Mouse (Mus musculus) c-Kit-positive CD71-negative TER-119-negative erythroid progenitor cells, embryonic 14.5 days (primary cell): ENCODE measurements at regions not wholly inside any gene's neighbourhood (a gene's known extent, or its start where the extent isn't known, plus 50 kb on each side); places are given as distances from the start of the nearest gene placed in this dataset.

Experiments
- DNase-seq: peaks from one replicate; pipeline ENCODE4 v3.0.0-alpha.2; 2013; ENCODE audit warnings: low read depth

DNA sequence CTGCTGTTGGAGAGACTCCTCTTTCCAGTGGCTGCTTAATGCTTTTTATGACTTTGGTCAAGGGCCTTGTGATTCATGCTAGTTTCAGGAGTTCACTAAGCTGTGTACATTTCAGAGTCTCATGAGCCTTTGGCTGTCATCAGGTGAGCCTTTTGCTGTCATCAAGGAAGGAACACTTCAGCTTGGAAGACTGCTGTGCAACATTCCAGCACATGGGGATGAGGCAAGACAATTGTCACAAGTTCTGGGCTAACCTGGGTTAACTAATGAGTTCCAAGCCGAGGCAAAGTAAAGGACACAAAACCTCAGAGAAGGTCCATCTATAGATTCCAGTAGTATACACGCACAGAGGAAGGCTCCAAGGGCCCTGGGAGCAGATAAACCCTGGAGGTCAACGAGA, 124.8 kb upstream of the Eef2kmt start:
- DNase-seq, result no peak

DNA sequence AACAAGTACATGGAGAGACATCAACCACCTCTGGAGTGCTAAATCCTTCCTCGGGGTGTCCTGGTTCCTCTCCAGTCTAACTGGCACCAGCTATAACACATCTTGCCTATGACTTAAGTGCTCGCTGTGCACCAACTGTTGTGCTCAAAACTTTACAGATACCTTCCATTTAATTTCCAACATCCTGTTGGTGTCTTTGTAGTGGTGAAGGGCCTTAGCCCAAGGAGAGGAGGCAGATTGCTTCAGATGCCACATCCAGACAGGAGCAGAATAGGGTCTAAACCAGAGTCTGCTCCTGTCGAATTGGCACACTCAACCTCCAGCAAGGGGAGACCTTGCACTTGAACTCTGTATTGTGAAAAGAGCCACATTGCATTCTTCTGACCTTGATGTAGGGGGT, 121.2 kb upstream of the Eef2kmt start:
- no peak for DNase-seq

GRCm38 (mm10) chr16:5374818-5375605, 119.2 kb upstream of the Eef2kmt start:
- DNase-seq, result no peak

DNA sequence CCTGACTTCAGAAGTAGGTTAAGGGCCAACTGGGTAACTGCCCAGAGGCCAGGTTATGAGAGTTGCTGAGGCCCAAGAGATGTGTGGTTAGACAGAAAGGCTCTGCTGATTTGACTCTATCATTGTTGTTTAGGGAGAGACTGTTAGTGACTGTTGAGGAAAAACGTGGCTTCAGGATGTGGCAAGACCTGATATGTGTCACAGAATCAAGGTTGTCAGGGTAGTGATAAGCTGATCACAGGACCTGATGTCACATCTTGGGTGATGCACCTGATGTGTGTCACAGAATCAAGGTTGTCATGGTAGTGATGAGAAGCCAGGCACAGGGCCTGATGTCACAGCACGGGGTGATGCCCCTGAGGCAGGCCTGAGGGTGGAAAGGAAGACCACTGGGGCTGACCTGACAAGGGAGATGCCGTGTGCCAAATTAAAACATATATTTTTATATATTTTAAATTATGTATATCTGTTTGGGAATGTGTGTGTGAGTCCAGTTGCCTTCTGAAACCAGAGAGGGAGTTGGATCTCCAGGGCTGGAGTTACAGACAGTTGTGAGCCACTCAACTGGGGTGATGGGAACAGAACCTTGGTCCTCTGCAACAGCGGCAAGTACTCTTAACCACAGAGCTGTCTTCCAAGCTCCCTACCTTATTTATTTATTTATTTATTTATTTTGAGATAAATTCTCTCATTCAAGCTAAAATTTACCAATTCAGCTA, 115.6 kb upstream of the Eef2kmt start:
- DNase-seq, result no peak

GRCm38 (mm10) chr16:5370496-5370895, 114.7 kb upstream of the Eef2kmt start:
- no peak for DNase-seq

DNA sequence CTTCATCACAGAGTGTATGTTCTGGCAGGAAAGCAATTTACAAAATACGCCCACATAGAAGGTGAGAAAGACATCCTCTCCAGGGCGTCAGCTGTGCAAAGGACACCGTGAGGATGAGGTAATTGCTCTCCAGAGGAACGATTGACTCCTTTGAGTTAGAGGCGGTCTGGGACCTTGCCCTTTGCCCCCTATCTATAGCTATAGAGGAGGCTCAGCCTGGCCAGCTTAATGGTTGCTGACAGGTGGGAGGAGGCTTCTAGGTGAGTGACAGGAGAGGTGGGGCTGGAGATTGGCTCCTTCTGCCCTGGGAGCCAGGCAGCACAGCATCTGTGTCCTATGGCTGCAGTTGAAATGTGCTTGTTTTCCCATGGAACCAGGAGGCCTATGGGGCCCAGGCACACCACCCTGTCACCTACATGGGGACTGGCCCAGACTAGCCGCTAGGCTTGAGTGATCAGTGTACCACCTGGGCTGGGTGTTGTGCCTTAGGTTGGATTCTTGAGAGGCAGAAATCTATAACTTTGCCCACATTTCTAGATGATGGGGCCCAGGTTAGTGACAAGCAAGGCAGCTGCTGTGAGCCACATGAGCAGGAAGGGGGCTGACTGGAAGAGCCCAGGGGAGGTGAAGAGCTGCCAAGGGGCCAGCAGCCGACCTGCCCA, 113.2 kb upstream of the Eef2kmt start:
- DNase-seq, result no peak

GRCm38 (mm10) chr16:5368357-5368756, 112.6 kb upstream of the Eef2kmt start:
- no peak for DNase-seq

- DNase-seq, result no peak
Measured at GRCm38 (mm10) chr16:5367581-5368119, 111.9 kb upstream of the Eef2kmt start.

- DNase-seq, result no peak
Measured at GRCm38 (mm10) chr16:5366021-5366420, 110.2 kb upstream of the Eef2kmt start.

- DNase-seq, result no peak
Measured at GRCm38 (mm10) chr16:5363007-5363570, 107.3 kb upstream of the Eef2kmt start.

DNA sequence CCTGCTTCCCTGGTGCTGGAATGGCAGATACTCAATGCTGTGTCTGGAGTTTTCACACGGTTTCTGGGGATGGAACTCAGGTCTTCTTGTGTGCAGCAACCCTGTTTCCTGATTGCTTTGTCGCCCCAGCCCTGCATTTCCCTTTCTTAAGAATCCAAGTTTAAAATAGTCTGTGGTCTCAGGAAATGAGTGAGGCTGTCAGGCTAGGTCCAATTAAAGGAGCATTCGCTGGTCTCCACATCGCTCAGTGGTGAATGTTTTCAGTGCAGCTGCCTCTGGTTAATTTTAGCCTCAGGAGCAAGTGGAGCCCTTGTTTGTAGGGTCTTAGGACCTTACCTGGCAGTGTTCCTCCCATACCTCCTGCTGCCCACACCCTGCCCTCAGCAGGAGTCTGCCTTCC, 103.4 kb upstream of the Eef2kmt start:
- DNase-seq, result no peak

DNA sequence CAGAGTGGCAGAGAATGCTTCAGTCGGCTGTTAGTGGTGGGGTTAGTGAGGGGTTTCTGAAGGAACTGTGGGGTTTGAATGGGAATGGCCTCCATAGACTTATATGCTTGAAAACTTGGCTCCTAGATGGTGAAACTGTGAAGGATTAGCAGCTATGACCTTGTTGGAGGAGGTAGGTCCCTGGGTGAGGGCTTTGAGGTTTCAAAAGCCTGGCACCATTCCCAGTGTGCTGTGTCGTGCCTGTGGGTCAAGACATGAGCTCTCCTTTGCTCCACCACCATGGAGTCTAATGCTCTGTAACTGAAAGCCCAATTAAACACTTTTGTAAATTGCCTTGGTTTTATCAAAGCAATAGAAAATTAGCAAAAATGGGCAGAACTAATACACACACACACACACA, 98.1 kb upstream of the Eef2kmt start:
- no peak for DNase-seq

DNA sequence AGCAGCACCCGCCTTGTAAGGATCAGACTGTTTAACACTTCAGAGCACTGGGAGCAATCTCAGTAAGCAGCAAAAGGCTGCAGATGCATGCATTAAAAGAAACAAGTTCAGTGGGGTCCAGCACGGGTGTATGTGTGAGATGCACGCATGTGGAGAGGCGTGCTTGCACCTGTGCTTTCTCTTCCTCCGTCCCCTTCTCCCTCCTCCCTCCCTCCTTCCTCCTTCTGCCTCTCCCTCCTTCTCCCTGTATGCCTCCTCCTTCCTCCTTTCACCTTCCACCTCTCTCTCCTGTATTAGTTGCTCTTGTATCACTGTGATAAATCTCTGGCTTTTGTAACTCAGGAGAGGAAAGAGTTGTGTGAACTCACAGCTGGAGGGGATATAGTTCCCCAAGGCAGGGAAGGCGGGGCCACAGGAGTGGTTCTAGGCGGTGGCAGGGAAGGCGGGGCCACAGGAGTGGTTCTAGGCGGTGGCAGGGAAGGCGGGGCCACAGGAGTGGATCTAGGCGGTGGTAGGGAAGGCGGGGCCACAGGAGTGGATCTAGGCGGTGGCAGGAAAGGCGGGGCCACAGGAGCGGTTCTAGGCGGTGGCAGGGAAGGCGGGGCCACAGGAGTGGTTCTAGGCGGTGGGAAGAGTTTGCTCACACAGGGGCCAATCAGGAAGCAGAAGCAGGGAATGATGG, 96.2 kb upstream of the Eef2kmt start:
- peak; percentile 58 for DNase-seq

- DNase-seq, result no peak
Measured at GRCm38 (mm10) chr16:5347151-5347550, 91.4 kb upstream of the Eef2kmt start.

GRCm38 (mm10) chr16:5342326-5342725, 86.5 kb upstream of the Eef2kmt start:
- no peak for DNase-seq

GRCm38 (mm10) chr16:5316271-5316670, 60.5 kb upstream of the Eef2kmt start:
- no peak for DNase-seq

DNA sequence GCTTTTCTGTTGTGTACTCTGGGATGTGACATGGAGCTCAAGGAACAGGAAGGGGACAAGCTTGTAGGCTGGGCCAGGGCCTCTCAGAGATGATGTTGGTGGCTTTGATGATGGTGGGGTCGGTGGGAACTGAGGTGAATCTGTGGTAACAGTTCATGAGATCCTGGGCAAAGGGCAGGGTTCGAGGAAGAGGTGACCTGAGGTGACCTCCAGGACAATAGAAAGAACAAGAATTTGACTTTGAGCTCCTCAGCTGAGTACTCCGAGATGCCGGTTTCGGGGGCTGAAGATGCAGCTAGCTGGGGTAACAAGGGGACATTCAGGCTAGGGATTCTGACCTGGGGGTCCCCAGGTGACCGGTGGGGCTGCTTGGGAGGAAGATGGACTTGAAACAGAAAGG, 57.5 kb upstream of the Eef2kmt start:
- no peak for DNase-seq

- DNase-seq, result no peak
Measured at GRCm38 (mm10) chr16:5311456-5311855, 55.7 kb upstream of the Eef2kmt start.

- no peak for DNase-seq
Measured at GRCm38 (mm10) chr16:5310736-5311135, 55.0 kb upstream of the Eef2kmt start.

DNA sequence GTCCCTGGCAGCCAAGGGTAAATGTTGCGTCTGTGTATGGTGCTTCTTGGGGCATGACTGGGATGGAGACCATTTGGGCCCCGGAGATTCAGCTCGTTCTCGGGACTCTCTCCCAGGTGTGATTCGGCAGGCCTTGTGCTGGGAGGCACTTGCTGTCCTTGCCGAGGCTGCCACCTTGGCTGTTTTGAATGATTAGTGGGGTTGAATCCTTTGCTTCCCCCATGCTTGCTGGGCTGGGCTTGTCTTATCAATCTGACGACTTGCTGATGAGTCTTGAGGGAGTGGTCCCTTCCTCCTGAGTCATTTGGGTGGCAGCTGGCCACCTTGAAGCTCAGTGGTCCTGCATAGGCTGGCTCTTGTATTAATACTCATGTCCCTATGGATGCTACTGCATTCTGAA, 52.0 kb upstream of the Eef2kmt start:
- no peak for DNase-seq

DNA sequence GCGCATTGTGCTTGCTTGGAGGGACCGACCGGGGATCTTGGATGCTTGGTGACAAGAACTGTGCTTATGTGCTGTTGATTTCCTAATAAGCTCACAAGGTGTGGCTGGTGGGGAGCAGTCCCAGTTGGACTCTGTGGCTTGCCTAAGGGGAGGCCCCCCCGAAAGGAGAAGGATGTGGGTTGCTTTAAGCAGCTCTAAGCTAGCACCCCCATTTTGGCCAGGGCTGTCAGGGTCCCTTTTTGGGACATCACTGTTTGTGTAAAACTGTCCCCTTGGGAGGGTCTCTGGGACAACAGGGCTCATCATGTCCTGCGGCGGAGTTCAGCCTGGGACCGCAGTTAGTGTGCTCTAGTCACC, 51.4 kb upstream of the Eef2kmt start:
- DNase-seq, result no peak
